Mouse (Mus musculus): ENCODE data around the gene Rmi1. TPM values are rescaled to one million over a fixed set of nuclear protein-coding genes. Genes with fewer than 3 reads are reported as not detected.
"Not testable (repeated sequence)": the region's sequence is repeated elsewhere in the genome, so short reads cannot be mapped to it uniquely, and the experiment has no call there.

The Rmi1 gene
- polyA plus RNA-seq, 1 experiment from 2014 or later: 31.2 TPM

DNA sequence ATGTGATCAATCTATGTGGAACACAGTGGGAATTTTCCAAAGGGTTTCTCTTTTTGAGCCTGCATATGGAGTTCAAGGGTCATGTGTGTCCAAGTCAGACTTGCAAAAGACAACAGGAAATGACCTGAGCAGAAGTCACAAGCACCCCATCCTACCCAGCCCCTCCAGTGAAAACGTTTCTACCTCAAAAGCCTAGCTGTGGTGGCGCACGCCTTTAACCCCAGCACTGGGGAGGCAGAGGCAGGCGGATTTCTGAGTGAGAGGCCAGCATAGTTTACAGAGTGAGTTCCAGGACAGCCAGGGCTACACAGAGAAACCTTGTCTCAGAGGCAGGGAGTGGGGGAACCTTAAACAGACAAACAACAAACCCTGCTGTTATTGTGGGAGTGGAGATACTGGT, 50.2 kb downstream of the Rmi1 start:
- no peak overlapping the region for H3K4me3 ChIP-seq
- no peak overlapping the region for H3K27ac ChIP-seq
- H3K4me2 ChIP-seq (replicated peaks): no peak overlapping the region
- H3K9me3 ChIP-seq: no peaks in the 10 kb centered on the region
- no peak overlapping the region for H3K9ac ChIP-seq
- peaks cover 12% of the 10 kb centered on the region for H3K4me1 ChIP-seq
- peaks cover 27% of the 10 kb centered on the region for H3K27me3 ChIP-seq (replicated peaks)
- 73% methylated on average over 4 of the region's 4 CpGs for WGBS
- H3K36me3 ChIP-seq: no peaks in the 10 kb centered on the region
- ATAC-seq (ENCODE audit: low FRiP score, low read depth): no peak

DNA sequence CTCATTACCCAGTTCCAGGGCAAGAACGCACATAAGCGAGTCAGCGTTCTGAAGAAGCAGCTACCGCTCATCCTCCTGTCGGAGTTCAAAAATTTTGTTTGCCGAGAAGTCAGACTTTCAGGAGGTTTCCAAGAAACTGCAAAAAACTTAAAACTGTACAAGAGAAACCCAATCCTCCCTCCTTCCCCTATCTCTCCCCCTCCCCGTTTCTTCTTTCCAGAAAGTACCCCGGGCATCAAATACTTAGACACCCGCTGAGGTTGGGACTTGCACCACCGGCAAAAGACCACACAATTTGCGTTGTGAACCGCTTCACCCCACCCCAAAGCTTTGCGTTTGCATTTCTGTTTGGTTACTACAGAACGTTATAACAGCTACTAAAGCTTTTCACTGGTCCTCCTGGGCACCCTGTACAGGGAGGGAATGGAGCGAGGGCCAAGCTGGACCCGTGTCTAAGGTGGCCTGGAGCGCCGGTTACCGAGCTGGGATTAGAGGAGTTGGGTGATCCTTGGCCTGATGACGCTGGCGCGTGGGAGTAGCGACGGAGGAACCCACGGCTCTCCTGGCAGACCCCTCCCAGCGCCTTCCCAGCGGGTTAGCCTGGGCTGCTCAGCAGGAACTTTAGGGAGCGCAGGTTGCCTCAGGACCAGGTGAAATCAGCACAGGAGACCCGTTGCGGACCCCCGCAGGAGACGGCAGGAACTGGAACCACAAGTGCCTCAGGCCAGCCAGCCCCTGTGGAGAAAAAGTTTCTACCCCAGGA, 50.8 kb downstream of the Rmi1 start:
- no peaks in the 10 kb centered on the region for H3K36me3 ChIP-seq
- WGBS: 15% methylated on average over 32 of the region's 32 CpGs
- H3K27ac ChIP-seq: no peak overlapping the region
- peak overlapping the region; percentile 54 for H3K4me2 ChIP-seq (replicated peaks)
- peaks cover 12% of the 10 kb centered on the region for H3K4me1 ChIP-seq
- H3K4me3 ChIP-seq: peak overlapping the region; percentile 9; the same call in 1 of the 2 replicates
- no peaks in the 10 kb centered on the region for H3K9me3 ChIP-seq
- no peak overlapping the region for H3K9ac ChIP-seq
- peaks cover 27% of the 10 kb centered on the region for H3K27me3 ChIP-seq (replicated peaks)
- ATAC-seq (ENCODE audit: low FRiP score, low read depth): no peak

DNA sequence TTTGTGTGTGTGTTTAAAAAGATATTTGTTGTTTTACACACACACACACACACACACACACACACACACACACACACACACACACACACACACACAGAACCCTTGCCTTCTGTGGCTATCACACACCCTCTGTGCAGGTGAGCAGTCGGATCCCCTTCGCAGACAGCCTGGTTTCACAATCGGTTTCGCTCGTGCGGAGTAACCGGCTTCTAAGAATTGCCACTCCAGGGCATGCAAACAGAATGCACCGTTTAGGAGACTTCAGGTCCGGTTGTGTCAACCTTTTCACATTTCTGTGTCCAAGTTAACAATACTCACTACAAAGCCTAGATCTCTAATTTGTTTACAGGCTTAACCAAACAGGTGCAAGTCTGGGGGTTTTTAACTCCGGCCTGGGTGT, 51.5 kb downstream of the Rmi1 start:
- Histone ChIP-seq H3K36me3 (no peaks in the 10 kb centered on the region), H3K27me3 (replicated peaks) (peaks cover 27% of the 10 kb centered on the region), H3K4me2 (replicated peaks) (peak overlapping the region; percentile 54; the same call in 1 of the 2 replicates), H3K27ac (no peak overlapping the region), H3K9ac (no peak overlapping the region), H3K4me1 (peaks cover 12% of the 10 kb centered on the region), H3K9me3 (no peaks in the 10 kb centered on the region), H3K4me3 (0 out of 2 replicates have a peak overlapping the region, but pooled peaks have one; percentile 9)
- WGBS: 26% methylated on average over 10 of the region's 10 CpGs
- no peak for ATAC-seq (ENCODE audit: low FRiP score, low read depth)

DNA sequence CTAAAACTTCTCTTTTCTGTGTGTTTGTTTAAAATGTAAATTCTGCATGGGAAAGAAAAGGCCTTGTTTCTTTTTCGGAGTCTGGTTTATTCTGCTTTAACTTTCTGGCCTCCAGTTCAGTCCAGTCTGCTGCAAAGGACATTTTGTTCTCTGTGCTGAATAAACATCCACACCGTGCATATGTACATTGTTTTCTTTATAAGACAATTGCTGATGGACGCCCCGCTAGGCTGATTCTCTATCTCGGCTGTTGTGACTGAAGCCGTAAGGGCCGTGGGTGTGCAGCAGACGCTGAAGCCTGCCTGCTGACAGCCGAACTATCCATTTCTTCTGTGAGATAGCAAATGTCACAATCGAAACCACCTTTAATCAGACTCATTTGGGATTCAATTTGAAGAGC, 54.5 kb downstream of the Rmi1 start:
- Histone ChIP-seq H3K4me2 (replicated peaks) (no peak overlapping the region), H3K9ac (no peak overlapping the region), H3K36me3 (no peaks in the 10 kb centered on the region), H3K27me3 (replicated peaks) (peaks cover 27% of the 10 kb centered on the region), H3K4me1 (peaks cover 12% of the 10 kb centered on the region), H3K9me3 (no peaks in the 10 kb centered on the region), H3K27ac (no peak overlapping the region), H3K4me3 (no peak overlapping the region)
- no peak for ATAC-seq (ENCODE audit: low FRiP score, low read depth)
- WGBS: 50% methylated on average over 10 of the region's 10 CpGs

DNA sequence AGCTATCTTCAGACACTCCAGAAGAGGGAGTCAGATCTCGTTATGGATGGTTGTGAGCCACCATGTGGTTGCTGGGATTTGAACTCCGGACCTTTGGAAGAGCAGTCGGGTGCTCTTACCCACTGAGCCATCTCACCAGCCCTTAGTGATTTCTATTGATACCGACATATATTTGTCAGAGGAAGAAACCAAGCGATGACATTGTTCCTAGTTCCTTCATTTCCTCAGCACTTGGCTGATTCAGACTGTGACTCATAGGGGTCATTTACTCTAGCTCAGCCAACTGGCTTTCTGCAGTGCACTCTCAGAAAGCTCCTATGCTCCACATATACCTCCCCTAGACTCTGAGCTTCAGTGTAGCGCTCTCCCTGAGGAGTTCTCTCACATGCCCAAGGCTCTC, 56.8 kb downstream of the Rmi1 start:
- H3K4me3 ChIP-seq; H3K4me1 ChIP-seq; ATAC-seq (ENCODE audit: low FRiP score, low read depth); H3K4me2 ChIP-seq (replicated peaks); H3K9me3 ChIP-seq; H3K36me3 ChIP-seq; H3K9ac ChIP-seq; H3K27ac ChIP-seq: not testable (repeated sequence)
- peaks cover 10% of the 10 kb centered on the region for H3K27me3 ChIP-seq (replicated peaks)
- WGBS: 89% methylated on average over 6 of the region's 6 CpGs

MicroRNAs encoded within 50 kb of the gene (microRNA counts, 519-probe panel; counts per million panel counts)
- 5,161 counts per million, percentile 84 among the panel's probes with 10 or more counts for microRNA mmu-miR-7a

Small RNA genes within 50 kb of the gene (microRNA-seq; reads per million reads assigned to microRNA genes)
- 266 reads per million, percentile 64 among the genes with 10 or more reads in this experiment for gene Mir7-1

Other genes with a start within 250 kb of the Rmi1 start
- gene Idnk, start 244.6 kb upstream of the Rmi1 start, polyA plus RNA-seq (2016; fragmentation: Nextera tagmentation; extraction: Ambion mirVana): 69.1 and 77.5 TPM in 2 replicates
- gene Ubqln1, start 186.6 kb upstream of the Rmi1 start, polyA plus RNA-seq (2016; fragmentation: Nextera tagmentation; extraction: Ambion mirVana): 172 and 184 TPM in 2 replicates
- 52.4 and 53.5 TPM in 2 replicates for gene Gkap1, start 126.5 kb upstream of the Rmi1 start, polyA plus RNA-seq (2016; fragmentation: Nextera tagmentation; extraction: Ambion mirVana)
- gene Kif27, start 43.1 kb upstream of the Rmi1 start, polyA plus RNA-seq (2016; fragmentation: Nextera tagmentation; extraction: Ambion mirVana): 1.1 and 2.4 TPM in 2 replicates
- 27.6 and 28.0 TPM in 2 replicates for gene 2210016F16Rik, start 17.0 kb upstream of the Rmi1 start, polyA plus RNA-seq (2016; fragmentation: Nextera tagmentation; extraction: Ambion mirVana)
- 1,935 and 2,000 TPM in 2 replicates for gene Hnrnpk, start 1.1 kb downstream of the Rmi1 start, polyA plus RNA-seq (2016; fragmentation: Nextera tagmentation; extraction: Ambion mirVana)
- gene Slc28a3, start 208.6 kb downstream of the Rmi1 start, polyA plus RNA-seq (2016; fragmentation: Nextera tagmentation; extraction: Ambion mirVana): not detected in 2 replicates